Mouse (Mus musculus) CH12.LX (cell line): ENCODE measurements around the gene Angptl8.

Experiments used
- CTCF ChIP-seq, 2 experiments: IDR thresholded peaks in 1 of 2; conservative IDR thresholded peaks in 1 of 2; 2 replicates each; pipeline ENCODE4 v1.5.1; 2011 to 2012; ENCODE audit warnings: low read depth in 2 of 2, low read length in 2 of 2, improper control_type of control experiment in 1 of 2, inconsistent platforms in 1 of 2, mild to moderate bottlenecking in 1 of 2, moderate library complexity in 1 of 2
- E2F4 ChIP-seq: IDR thresholded peaks from 2 replicates; pipeline ENCODE4 v1.6.1; 2011; ENCODE audit warnings: low read depth, low read length, improper control_type of control experiment; ENCODE audit not compliant: insufficient replicate concordance
- MXI1 ChIP-seq: IDR thresholded peaks from 2 replicates; pipeline ENCODE4 v1.6.1; 2011; ENCODE audit warnings: mild to moderate bottlenecking, low read depth, low read length, improper control_type of control experiment
- NRF1 ChIP-seq: IDR thresholded peaks from 2 replicates; pipeline ENCODE4 v1.6.1; 2014; ENCODE audit warnings: low read depth, mild to moderate bottlenecking, inconsistent platforms, low read length, improper control_type of control experiment, moderate library complexity
- RCOR1 ChIP-seq: conservative IDR thresholded peaks from 2 replicates; pipeline ENCODE4 v1.6.1; 2012; ENCODE audit warnings: low read depth, mild to moderate bottlenecking, inconsistent platforms, low read length, improper control_type of control experiment
- ZC3H11A ChIP-seq: IDR thresholded peaks from 2 replicates; pipeline ENCODE4 v1.6.1; 2012; ENCODE audit warnings: low read depth, mild to moderate bottlenecking, inconsistent platforms, low read length, improper control_type of control experiment

DNA sequence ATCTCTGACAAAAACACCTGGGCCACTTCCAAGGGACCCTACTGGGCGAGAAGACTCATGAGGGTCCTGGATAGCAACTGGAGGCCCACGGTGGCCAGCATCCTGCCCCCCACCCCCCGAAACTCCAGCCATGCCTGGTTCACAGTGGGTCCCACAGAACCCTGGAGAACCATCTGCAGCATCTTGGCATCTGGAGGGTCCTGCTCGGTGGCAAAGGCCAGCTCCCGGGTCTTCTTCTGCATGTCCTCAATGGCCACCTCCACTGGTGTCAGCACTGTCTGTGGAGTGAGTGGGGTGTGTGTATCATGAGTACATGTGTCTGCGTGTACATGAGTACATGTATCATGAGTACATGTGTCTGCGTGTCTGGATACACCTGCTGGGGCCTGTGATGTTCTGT lies 33.7 kb upstream of the Angptl8 start:
- no peak for TF ChIP-seq CTCF (conservative IDR thresholded peaks at IDR 0.05 in 1 of 2, IDR thresholded peaks at IDR 0.05 in 1 of 2; ENCODE audit: low read depth in 2 of 2, low read length in 2 of 2)
- TF ChIP-seq MXI1, result no peak
- no peak for TF ChIP-seq RCOR1
- TF ChIP-seq ZC3H11A, result no peak
- TF ChIP-seq NRF1, result no peak
- TF ChIP-seq E2F4, result no peak
